In the genomic region with DNA sequence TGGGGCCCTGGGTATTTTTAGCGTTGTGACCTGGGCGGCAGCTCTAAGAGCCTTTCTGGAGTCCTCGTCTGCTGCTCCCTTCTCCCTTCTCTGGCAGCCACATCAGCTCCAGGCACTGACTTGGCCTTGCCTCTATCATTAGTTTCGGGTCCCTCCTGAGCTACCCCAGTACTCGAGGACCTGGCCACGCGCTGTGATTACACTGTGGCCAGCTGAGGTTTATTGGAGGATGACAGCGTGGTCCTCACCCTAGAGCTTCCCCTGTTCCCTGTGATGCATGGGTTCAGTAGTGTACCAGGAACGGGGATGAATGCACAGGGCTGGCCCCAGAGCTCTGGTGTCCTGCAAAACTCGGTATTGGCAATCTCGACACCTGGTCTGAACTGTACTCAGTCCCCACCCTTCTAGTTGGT, we compare ENCODE assay signal across 9 mouse cellular contexts. TPM values are rescaled to one million over a fixed set of nuclear protein-coding genes. Genes with fewer than 3 reads are reported as not detected.
DNase-seq lines count a peak whose midpoint lies in the region; ATAC-seq and TF ChIP-seq lines count a peak whose summit lies in the region.
"Had no signal": no experiment of that assay in that cellular context is flagged by ENCODE, and none has a peak within 500 bp of the region (broad histone marks: within the 10 kb centered on the region; RNA-seq: fewer than 3 reads in every experiment).

No protein-coding gene starts in this region.

- intact Hi-C loops in left cerebral cortex, adult 2 months (cut with DNase I), result loop anchor here (2.0 to 10.0 kb wide), 2 partner anchors 24 to 258 kb away; partner anchors contain the start of genes Dnttip1 and Wfdc3
- intact Hi-C loops in left cerebral cortex, postnatal 36 days (cut with DNase I), result loop anchor here (5.0 kb wide), 1 partner anchor 70 kb away; no protein-coding TSS in a partner anchor

- H3K27me3 ChIP-seq in embryonic facial prominence, embryonic 14.5 days (replicated peaks; ENCODE audit: control insufficient read depth, insufficient read depth, low read length), result peaks cover 25% of the 10 kb centered on the region
- no peaks in the 10 kb centered on the region for H3K27me3 ChIP-seq in intestine, embryonic 16.5 days (replicated peaks; ENCODE audit: control insufficient read depth, insufficient read depth, low read length)
- peaks cover 27% of the 10 kb centered on the region for H3K27me3 ChIP-seq in neural tube, embryonic 13.5 days

- peaks cover 8% of the 10 kb centered on the region; the same call in 1 of the 2 replicates for H3K4me1 ChIP-seq in embryonic facial prominence, embryonic 14.5 days (ENCODE audit: control insufficient read depth, insufficient read depth, low read length)
- peaks cover 11% of the 10 kb centered on the region for H3K4me1 ChIP-seq in intestine, embryonic 16.5 days (ENCODE audit: control insufficient read depth, insufficient read depth, low read length)
- H3K4me1 ChIP-seq in neural tube, embryonic 13.5 days (replicated peaks), result peaks cover 21% of the 10 kb centered on the region

- H3K4me2 ChIP-seq in embryonic facial prominence, embryonic 14.5 days (ENCODE audit: low read depth, low read length), result peak overlapping the region; percentile 100
- peak overlapping the region; percentile 99 for H3K4me2 ChIP-seq in intestine, embryonic 16.5 days (ENCODE audit: low read depth, low read length)
- H3K4me2 ChIP-seq in neural tube, embryonic 13.5 days, result peak overlapping the region; percentile 100

- TF ChIP-seq CTCF in left cerebral cortex, adult 2 months (IDR thresholded peaks at IDR 0.05), result no peak

- H3K36me3 ChIP-seq in embryonic facial prominence, embryonic 14.5 days (ENCODE audit: control insufficient read depth, insufficient read depth, low read length), result no peaks in the 10 kb centered on the region
- no peaks in the 10 kb centered on the region for H3K36me3 ChIP-seq in intestine, embryonic 16.5 days (ENCODE audit: control insufficient read depth, insufficient read depth, low read length)
- H3K36me3 ChIP-seq in neural tube, embryonic 13.5 days, result peaks cover 11% of the 10 kb centered on the region

- no peaks in the 10 kb centered on the region for H3K9me3 ChIP-seq in embryonic facial prominence, embryonic 14.5 days (ENCODE audit: control insufficient read depth, low read length)
- no peaks in the 10 kb centered on the region for H3K9me3 ChIP-seq in intestine, embryonic 16.5 days (ENCODE audit: control insufficient read depth, low read length)
- H3K9me3 ChIP-seq in neural tube, embryonic 13.5 days, result no peaks in the 10 kb centered on the region

- H3K9ac ChIP-seq in embryonic facial prominence, embryonic 14.5 days (ENCODE audit: low read depth, low read length), result peak overlapping the region; percentile 73
- H3K9ac ChIP-seq in intestine, embryonic 16.5 days (ENCODE audit: low read depth, low read length), result peak overlapping the region; percentile 83
- peak overlapping the region; percentile 78 for H3K9ac ChIP-seq in neural tube, embryonic 13.5 days

- peak overlapping the region; percentile 94 for H3K4me3 ChIP-seq in left cerebral cortex, adult 2 months
- peak overlapping the region; percentile 68 for H3K4me3 ChIP-seq in embryonic facial prominence, embryonic 14.5 days (ENCODE audit: low read depth, low read length)
- peak overlapping the region; percentile 88 for H3K4me3 ChIP-seq in intestine, embryonic 16.5 days (ENCODE audit: low read length)
- H3K4me3 ChIP-seq in neural tube, embryonic 13.5 days, result peak overlapping the region; percentile 71

- H3K27ac ChIP-seq in left cerebral cortex, adult 2 months, result peak overlapping the region; percentile 99
- no peak overlapping the region for H3K27ac ChIP-seq in embryonic facial prominence, embryonic 14.5 days (replicated peaks; ENCODE audit: low read depth, low read length)
- H3K27ac ChIP-seq in intestine, embryonic 16.5 days (ENCODE audit: low read length), result no peak overlapping the region
- no peak overlapping the region for H3K27ac ChIP-seq in neural tube, embryonic 13.5 days (replicated peaks)

- WGBS in embryonic facial prominence, embryonic 14.5 days, result 12% methylated on average over 11 of the region's 11 CpGs
- WGBS in intestine, embryonic 16.5 days, result 8% methylated on average over 11 of the region's 11 CpGs
- 12% methylated on average over 11 of the region's 11 CpGs for WGBS in neural tube, embryonic 13.5 days

- no peak for DNase-seq in left cerebral cortex, adult 2 months (ENCODE audit: extremely low spot score in 1 of 2, low spot score in 2 of 2)
- DNase-seq in left cerebral cortex, postnatal 36 days (ENCODE audit: low spot score in 2 of 2), result no peak
- no peak for DNase-seq in embryonic facial prominence, embryonic 14.5 days (ENCODE audit: low spot score)
- no peak for DNase-seq in frontal cortex, adult 2 months (ENCODE audit: extremely low spot score in 1 of 2, low spot score in 1 of 2)
- no peak for DNase-seq in ovary, postnatal 10 days (ENCODE audit: low spot score)

- ATAC-seq in embryonic facial prominence, embryonic 14.5 days (ENCODE audit: low read depth), result peak; percentile 20; the same call in 1 of the 2 replicates
- ATAC-seq in intestine, embryonic 16.5 days, result peak; percentile 34
- ATAC-seq in neural tube, embryonic 13.5 days (ENCODE audit: low read depth), result no peak
- no peak for ATAC-seq in megakaryocyte progenitor cell, adult 5-6 weeks (replicated peaks; ENCODE audit: poor library complexity)

RNA-seq across cellular contexts. Expression of gene Dbndd2, which starts 1.2 kb away (rescaled TPM):
- total RNA-seq in left cerebral cortex, adult 2 months (2021), result 100 to 1,000 TPM; 102 to 106 TPM
- total RNA-seq in left cerebral cortex, postnatal 36 days (2021), result 100 to 1,000 TPM; 112 to 126 TPM
- 4.1 and 10.5 TPM in 2 replicates for polyA plus RNA-seq in embryonic facial prominence, embryonic 14.5 days (2014; fragmentation: Nextera tagmentation; extraction: Ambion mirVana)
- polyA plus RNA-seq in intestine, embryonic 16.5 days (2015; fragmentation: Nextera tagmentation; extraction: Ambion mirVana), result 16.0 and 16.4 TPM in 2 replicates
- polyA plus RNA-seq in neural tube, embryonic 13.5 days (2015; fragmentation: Nextera tagmentation; extraction: Ambion mirVana), result 10.3 and 11.9 TPM in 2 replicates
- total RNA-seq in megakaryocyte progenitor cell, adult 5-6 weeks (2015), result 1.1 and 2.7 TPM in 2 replicates
- total RNA-seq in megakaryocyte progenitor cell, adult 5-6 weeks (2017), result 0.04 and 0.47 TPM in 2 replicates
- polyA plus RNA-seq in frontal cortex, adult 2 months (2012; rRNA removed), result 182 and 219 TPM in 2 replicates

RNA-seq across cellular contexts. Expression of gene Pigt, which starts 10.2 kb away (rescaled TPM):
- total RNA-seq in left cerebral cortex, adult 2 months (2021), result 10 to 100 TPM; 86.3 to 87.0 TPM
- total RNA-seq in left cerebral cortex, postnatal 36 days (2021), result 10 to 100 TPM; 88.7 to 98.5 TPM
- 72.9 and 76.9 TPM in 2 replicates for polyA plus RNA-seq in embryonic facial prominence, embryonic 14.5 days (2014; fragmentation: Nextera tagmentation; extraction: Ambion mirVana)
- 59.1 and 61.4 TPM in 2 replicates for polyA plus RNA-seq in intestine, embryonic 16.5 days (2015; fragmentation: Nextera tagmentation; extraction: Ambion mirVana)
- polyA plus RNA-seq in neural tube, embryonic 13.5 days (2015; fragmentation: Nextera tagmentation; extraction: Ambion mirVana), result 69.1 and 71.8 TPM in 2 replicates
- 75.1 and 80.0 TPM in 2 replicates for total RNA-seq in megakaryocyte progenitor cell, adult 5-6 weeks (2015)
- total RNA-seq in megakaryocyte progenitor cell, adult 5-6 weeks (2017), result 34.3 and 42.0 TPM in 2 replicates
- 80.6 and 84.7 TPM in 2 replicates for polyA plus RNA-seq in frontal cortex, adult 2 months (2012; rRNA removed)

RNA-seq across cellular contexts. Expression of gene Trp53tg5, which starts 13.6 kb away (rescaled TPM):
- not detected for total RNA-seq in left cerebral cortex, adult 2 months (2021)
- not detected for total RNA-seq in left cerebral cortex, postnatal 36 days (2021)
- polyA plus RNA-seq in embryonic facial prominence, embryonic 14.5 days (2014; fragmentation: Nextera tagmentation; extraction: Ambion mirVana), result not detected in 2 replicates
- polyA plus RNA-seq in intestine, embryonic 16.5 days (2015; fragmentation: Nextera tagmentation; extraction: Ambion mirVana), result not detected in 2 replicates
- polyA plus RNA-seq in neural tube, embryonic 13.5 days (2015; fragmentation: Nextera tagmentation; extraction: Ambion mirVana), result not detected in 2 replicates
- not detected in 2 replicates for total RNA-seq in megakaryocyte progenitor cell, adult 5-6 weeks (2015)
- not detected in 2 replicates for total RNA-seq in megakaryocyte progenitor cell, adult 5-6 weeks (2017)
- polyA plus RNA-seq in frontal cortex, adult 2 months (2012; rRNA removed), result not detected in 2 replicates
- polyA plus RNA-seq: brain, embryonic 14.5 days had no signal

RNA-seq across cellular contexts. Expression of gene Gm20458, which starts 26.4 kb away (rescaled TPM):
- total RNA-seq in left cerebral cortex, adult 2 months (2021), result 10 to 100 TPM; 10.2 to 14.1 TPM
- 10 to 100 TPM in 1 of 2 experiments, 1 to 10 TPM in 1; 8.1 to 14.9 TPM for total RNA-seq in left cerebral cortex, postnatal 36 days (2021)
- polyA plus RNA-seq in embryonic facial prominence, embryonic 14.5 days (2014; fragmentation: Nextera tagmentation; extraction: Ambion mirVana), result 12.5 and 14.7 TPM in 2 replicates
- polyA plus RNA-seq in intestine, embryonic 16.5 days (2015; fragmentation: Nextera tagmentation; extraction: Ambion mirVana), result 9.8 and 11.9 TPM in 2 replicates
- polyA plus RNA-seq in neural tube, embryonic 13.5 days (2015; fragmentation: Nextera tagmentation; extraction: Ambion mirVana), result 3.3 and 7.7 TPM in 2 replicates
- not detected in 2 replicates for total RNA-seq in megakaryocyte progenitor cell, adult 5-6 weeks (2015)
- not detected in 2 replicates for total RNA-seq in megakaryocyte progenitor cell, adult 5-6 weeks (2017)
- polyA plus RNA-seq in frontal cortex, adult 2 months (2012; rRNA removed), result 9.3 and 10.0 TPM in 2 replicates

RNA-seq across cellular contexts. Expression of gene Sys1, which starts 30.4 kb away (rescaled TPM):
- 10 to 100 TPM; 40.8 to 41.3 TPM for total RNA-seq in left cerebral cortex, adult 2 months (2021)
- total RNA-seq in left cerebral cortex, postnatal 36 days (2021), result 10 to 100 TPM; 34.7 to 40.4 TPM
- polyA plus RNA-seq in embryonic facial prominence, embryonic 14.5 days (2014; fragmentation: Nextera tagmentation; extraction: Ambion mirVana), result 63.3 and 68.3 TPM in 2 replicates
- 54.0 and 56.4 TPM in 2 replicates for polyA plus RNA-seq in intestine, embryonic 16.5 days (2015; fragmentation: Nextera tagmentation; extraction: Ambion mirVana)
- 71.2 and 77.5 TPM in 2 replicates for polyA plus RNA-seq in neural tube, embryonic 13.5 days (2015; fragmentation: Nextera tagmentation; extraction: Ambion mirVana)
- 39.1 and 39.5 TPM in 2 replicates for total RNA-seq in megakaryocyte progenitor cell, adult 5-6 weeks (2015)
- 11.2 and 20.0 TPM in 2 replicates for total RNA-seq in megakaryocyte progenitor cell, adult 5-6 weeks (2017)
- polyA plus RNA-seq in frontal cortex, adult 2 months (2012; rRNA removed), result 58.1 and 59.1 TPM in 2 replicates

Comparison
In these comparisons a context has a peak if more than half of its experiments do, and no peak if none do; other contexts are left out.
1. ATAC-seq: peak in embryonic facial prominence, embryonic 14.5 days (single experiment) and intestine, embryonic 16.5 days (single experiment); none in neural tube, embryonic 13.5 days (single experiment) and megakaryocyte progenitor cell, adult 5-6 weeks (single experiment).
2. RNA of gene Dbndd2, which starts 1.2 kb away (polyA plus RNA-seq): 182 to 219 TPM in frontal cortex, adult 2 months; 16.0 to 16.4 TPM in intestine, embryonic 16.5 days, 4.1 to 10.5 TPM in embryonic facial prominence, embryonic 14.5 days and 10.3 to 11.9 TPM in neural tube, embryonic 13.5 days; every median in the first group is over 10 times any median in the second.
3. Peak in every context shown above with its lines, with median percentiles within 50 percentile points of each other: H3K4me3 ChIP-seq, H3K4me2 ChIP-seq and H3K9ac ChIP-seq.